Mouse (Mus musculus): ENCODE measurements around the gene Midn. TPM values are rescaled to one million over a fixed set of nuclear protein-coding genes. Genes with fewer than 3 reads are reported as not detected.
A peak's percentile ranks its signal among the peaks of the same experiment; 100 is the strongest.

Midn gene
- total RNA-seq, 1 experiment from 2014 or later = 20.2 TPM

GRCm38 (mm10) chr10:80172527-80173292 lies 24.6 kb downstream of the Midn start, which contains the start of gene 1600002K03Rik:
Gene 1600002K03Rik (plus strand): TSS chr10:80172944.
- ATAC-seq (replicated peaks in 1 of 2; ENCODE audit: insufficient read depth in 1 of 2, low FRiP score in 2 of 2, low TSS enrichment in 1 of 2, low read depth in 1 of 2, poor library complexity in 2 of 2, severe bottlenecking in 2 of 2) = peak; percentile 82 to 84

GRCm38 (mm10) chr10:80173358-80173757 lies 25.3 kb downstream of the Midn start:
- no peak for ATAC-seq (replicated peaks in 1 of 2; ENCODE audit: insufficient read depth in 1 of 2, low FRiP score in 2 of 2, low TSS enrichment in 1 of 2, low read depth in 1 of 2, poor library complexity in 2 of 2, severe bottlenecking in 2 of 2)

- ATAC-seq (replicated peaks in 1 of 2; ENCODE audit: insufficient read depth in 1 of 2, low FRiP score in 2 of 2, low TSS enrichment in 1 of 2, low read depth in 1 of 2, poor library complexity in 2 of 2, severe bottlenecking in 2 of 2) = no peak
These were observed 26.0 kb downstream of the Midn start for GRCm38 (mm10) chr10:80173955-80174640.

GRCm38 (mm10) chr10:80174705-80175104 lies 26.6 kb downstream of the Midn start:
- no peak for ATAC-seq (replicated peaks in 1 of 2; ENCODE audit: insufficient read depth in 1 of 2, low FRiP score in 2 of 2, low TSS enrichment in 1 of 2, low read depth in 1 of 2, poor library complexity in 2 of 2, severe bottlenecking in 2 of 2)

- 0 out of 4 replicates have a peak, but pooled peaks of 1 of the 2 experiments have one; percentile 22 for ATAC-seq (replicated peaks in 1 of 2; ENCODE audit: insufficient read depth in 1 of 2, low FRiP score in 2 of 2, low TSS enrichment in 1 of 2, low read depth in 1 of 2, poor library complexity in 2 of 2, severe bottlenecking in 2 of 2)
These were observed 27.6 kb downstream of the Midn start for GRCm38 (mm10) chr10:80175536-80176269.

- no peak for ATAC-seq (replicated peaks in 1 of 2; ENCODE audit: insufficient read depth in 1 of 2, low FRiP score in 2 of 2, low TSS enrichment in 1 of 2, low read depth in 1 of 2, poor library complexity in 2 of 2, severe bottlenecking in 2 of 2)
These were observed 28.3 kb downstream of the Midn start for GRCm38 (mm10) chr10:80176270-80176834.

- no peak for ATAC-seq (replicated peaks in 1 of 2; ENCODE audit: insufficient read depth in 1 of 2, low FRiP score in 2 of 2, low TSS enrichment in 1 of 2, low read depth in 1 of 2, poor library complexity in 2 of 2, severe bottlenecking in 2 of 2)
These were observed 29.6 kb downstream of the Midn start for GRCm38 (mm10) chr10:80177441-80178279.

- no peak for ATAC-seq (replicated peaks in 1 of 2; ENCODE audit: insufficient read depth in 1 of 2, low FRiP score in 2 of 2, low TSS enrichment in 1 of 2, low read depth in 1 of 2, poor library complexity in 2 of 2, severe bottlenecking in 2 of 2)
These were observed 31.3 kb downstream of the Midn start, which contains the start of gene Efna2 for GRCm38 (mm10) chr10:80179068-80180051. Gene Efna2 (plus strand): TSS chr10:80179482.

- no peak for ATAC-seq (replicated peaks in 1 of 2; ENCODE audit: insufficient read depth in 1 of 2, low FRiP score in 2 of 2, low TSS enrichment in 1 of 2, low read depth in 1 of 2, poor library complexity in 2 of 2, severe bottlenecking in 2 of 2)
These were observed 32.2 kb downstream of the Midn start for GRCm38 (mm10) chr10:80180288-80180687.

GRCm38 (mm10) chr10:80180823-80181222 lies 32.8 kb downstream of the Midn start:
- ATAC-seq (replicated peaks in 1 of 2; ENCODE audit: insufficient read depth in 1 of 2, low FRiP score in 2 of 2, low TSS enrichment in 1 of 2, low read depth in 1 of 2, poor library complexity in 2 of 2, severe bottlenecking in 2 of 2) = no peak

- no peak for ATAC-seq (replicated peaks in 1 of 2; ENCODE audit: insufficient read depth in 1 of 2, low FRiP score in 2 of 2, low TSS enrichment in 1 of 2, low read depth in 1 of 2, poor library complexity in 2 of 2, severe bottlenecking in 2 of 2)
These were observed 34.5 kb downstream of the Midn start for GRCm38 (mm10) chr10:80182547-80182946.

GRCm38 (mm10) chr10:80186649-80187048 lies 38.6 kb downstream of the Midn start:
- ATAC-seq (replicated peaks in 1 of 2; ENCODE audit: insufficient read depth in 1 of 2, low FRiP score in 2 of 2, low TSS enrichment in 1 of 2, low read depth in 1 of 2, poor library complexity in 2 of 2, severe bottlenecking in 2 of 2) = no peak

- no peak for ATAC-seq (replicated peaks in 1 of 2; ENCODE audit: insufficient read depth in 1 of 2, low FRiP score in 2 of 2, low TSS enrichment in 1 of 2, low read depth in 1 of 2, poor library complexity in 2 of 2, severe bottlenecking in 2 of 2)
These were observed 39.7 kb downstream of the Midn start for GRCm38 (mm10) chr10:80187739-80188138.

- no peak for ATAC-seq (replicated peaks in 1 of 2; ENCODE audit: insufficient read depth in 1 of 2, low FRiP score in 2 of 2, low TSS enrichment in 1 of 2, low read depth in 1 of 2, poor library complexity in 2 of 2, severe bottlenecking in 2 of 2)
These were observed 40.5 kb downstream of the Midn start for GRCm38 (mm10) chr10:80188453-80189024.

GRCm38 (mm10) chr10:80189999-80190398 lies 41.9 kb downstream of the Midn start:
- ATAC-seq (replicated peaks in 1 of 2; ENCODE audit: insufficient read depth in 1 of 2, low FRiP score in 2 of 2, low TSS enrichment in 1 of 2, low read depth in 1 of 2, poor library complexity in 2 of 2, severe bottlenecking in 2 of 2) = no peak
